Mouse (Mus musculus) lung, embryonic 16.5 days (tissue): ENCODE results near the gene Pfdn2. TPM values are rescaled to one million over a fixed set of nuclear protein-coding genes. Genes with fewer than 3 reads are reported as not detected.
"Not testable (repeated sequence)": the region's sequence is repeated elsewhere in the genome, so short reads cannot be mapped to it uniquely, and the experiment has no call there.

Experiments used
- ATAC-seq: fragments of 200-750 bp; cut with Nextera tagmentation; 2 replicates; pipeline ENCODE4 v1.8.0; 2017; ENCODE audit warnings: low read depth, mild to moderate bottlenecking, moderate library complexity
- H3K27ac ChIP-seq: fragments of 300-500 bp; sonication (generic); 2 replicates; pipeline ENCODE4 v1.5.1; 2014; ENCODE audit warnings: mild to moderate bottlenecking, control low read depth, low read length
- H3K27me3 ChIP-seq: fragments of 300-500 bp; sonication (generic); 2 replicates; pipeline ENCODE4 v1.6.1; 2014; ENCODE audit warnings: low read depth, low read length, mixed read lengths; ENCODE audit not compliant: control insufficient read depth, insufficient read depth
- H3K36me3 ChIP-seq: fragments of 300-500 bp; sonication (generic); 2 replicates; pipeline ENCODE4 v1.6.1; 2014; ENCODE audit warnings: low read length; ENCODE audit not compliant: control insufficient read depth, insufficient read depth
- H3K4me1 ChIP-seq: fragments of 300-500 bp; sonication (generic); replicated peaks from 2 replicates; pipeline ENCODE4 v1.6.1; 2014; ENCODE audit warnings: low read length, mixed read lengths; ENCODE audit not compliant: control insufficient read depth, insufficient read depth
- H3K4me2 ChIP-seq: fragments of 300-500 bp; sonication (generic); 2 replicates; pipeline ENCODE4 v1.6.1; 2014; ENCODE audit warnings: low read depth, low read length, control low read depth
- H3K4me3 ChIP-seq: fragments of 300-500 bp; sonication (generic); 2 replicates; pipeline ENCODE4 v1.5.1; 2014; ENCODE audit warnings: mild to moderate bottlenecking, low read length, control low read depth
- H3K9ac ChIP-seq: fragments of 300-500 bp; sonication (generic); 2 replicates; pipeline ENCODE4 v1.6.1; 2014; ENCODE audit warnings: low read length, control low read depth
- H3K9me3 ChIP-seq: fragments of 300-500 bp; sonication (generic); 2 replicates; pipeline ENCODE4 v1.6.1; 2016; ENCODE audit warnings: low read length; ENCODE audit not compliant: control insufficient read depth
- WGBS: fragments of 180-500 bp; shearing (Covaris S2); extraction: QIAGEN DNeasy Blood & Tissue Kit; methylation state at CpG from one replicate; pipeline ENCODE4 v1.1.7; 2014; 5-methylcytosine and 5-hydroxymethylcytosine counted together
- polyA plus RNA-seq: library from polyadenylated mRNA; unstranded; fragments of >200 nt; fragmentation: Nextera tagmentation; extraction: Ambion mirVana; gene quantifications from 2 replicates; pipeline ENCODE4 v1.2.1, GENCODE M21; 2015

Gene Pfdn2
- polyA plus RNA-seq, 1 experiment from 2014 or later, result 99.8 TPM

GRCm38 (mm10) chr1:171326588-171326987 lies 18.9 kb upstream of the Pfdn2 start:
- peaks cover 23% of the 10 kb centered on the region for H3K4me1 ChIP-seq
- not testable (repeated sequence) for H3K4me2 ChIP-seq, H3K9ac ChIP-seq, ATAC-seq, H3K9me3 ChIP-seq, H3K36me3 ChIP-seq, H3K4me3 ChIP-seq, H3K27ac ChIP-seq, H3K27me3 ChIP-seq
- WGBS, result 74% methylated on average over 4 of the region's 4 CpGs

GRCm38 (mm10) chr1:171328244-171328643 lies 17.2 kb upstream of the Pfdn2 start:
- Histone ChIP-seq H3K4me2 (peak overlapping the region; percentile 70), H3K9ac (peak overlapping the region; percentile 99), H3K27me3 (no peaks in the 10 kb centered on the region), H3K9me3 (no peaks in the 10 kb centered on the region), H3K4me3 (peak overlapping the region; percentile 91), H3K27ac (peak overlapping the region; percentile 100), H3K36me3 (no peaks in the 10 kb centered on the region; the same call in 1 of the 2 replicates), H3K4me1 (peaks cover 23% of the 10 kb centered on the region)
- WGBS, result 15% methylated on average over 9 of the region's 9 CpGs
- ATAC-seq, result no peak

DNA sequence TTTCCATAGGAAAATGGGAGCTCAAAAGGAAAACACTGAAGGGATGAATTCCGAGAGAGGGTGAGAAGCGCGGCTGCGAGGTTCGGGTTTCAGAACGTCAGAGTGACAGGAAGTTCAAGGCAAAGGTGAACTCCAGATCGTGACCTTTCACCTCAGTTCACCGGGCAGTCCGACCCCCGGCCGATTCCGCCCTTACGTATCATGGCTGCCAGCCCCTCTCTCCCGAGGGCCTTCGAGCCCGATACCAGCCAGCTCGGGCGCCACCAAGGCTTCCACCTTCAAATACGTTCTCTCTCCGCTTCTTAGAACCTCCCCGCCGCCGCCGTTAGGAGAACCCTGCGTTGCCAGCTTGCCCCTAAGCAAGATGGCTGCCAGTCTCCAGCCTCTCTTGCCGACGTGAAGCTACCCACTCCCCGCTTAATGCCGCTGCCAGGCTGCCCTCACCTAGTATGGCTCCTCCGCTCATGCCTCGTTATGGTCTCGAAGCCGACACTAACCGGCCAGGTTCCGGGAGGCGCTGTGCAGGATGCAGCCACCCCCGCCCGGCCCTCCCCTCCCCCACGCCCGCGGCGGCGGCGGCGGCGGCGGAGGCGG lies 16.5 kb upstream of the Pfdn2 start, which contains the start of gene Dedd:
Dedd (plus strand) TSS at position 307 of the 594 bp plus-strand sequence.
- Histone ChIP-seq H3K4me3 (peak within 1 kb of the TSS; percentile 91), H3K27me3 (no peaks in the 10 kb centered on the region), H3K36me3 (no peaks in the 10 kb centered on the region; the same call in 1 of the 2 replicates), H3K4me2 (peak within 1 kb of the TSS; percentile 73), H3K9me3 (no peaks in the 10 kb centered on the region), H3K4me1 (peaks cover 23% of the 10 kb centered on the region), H3K9ac (peak within 1 kb of the TSS; percentile 99), H3K27ac (peak within 1 kb of the TSS; percentile 100)
- under 1% methylated on average over 43 of the region's 48 CpGs for WGBS
- peak; percentile 96 for ATAC-seq

DNA sequence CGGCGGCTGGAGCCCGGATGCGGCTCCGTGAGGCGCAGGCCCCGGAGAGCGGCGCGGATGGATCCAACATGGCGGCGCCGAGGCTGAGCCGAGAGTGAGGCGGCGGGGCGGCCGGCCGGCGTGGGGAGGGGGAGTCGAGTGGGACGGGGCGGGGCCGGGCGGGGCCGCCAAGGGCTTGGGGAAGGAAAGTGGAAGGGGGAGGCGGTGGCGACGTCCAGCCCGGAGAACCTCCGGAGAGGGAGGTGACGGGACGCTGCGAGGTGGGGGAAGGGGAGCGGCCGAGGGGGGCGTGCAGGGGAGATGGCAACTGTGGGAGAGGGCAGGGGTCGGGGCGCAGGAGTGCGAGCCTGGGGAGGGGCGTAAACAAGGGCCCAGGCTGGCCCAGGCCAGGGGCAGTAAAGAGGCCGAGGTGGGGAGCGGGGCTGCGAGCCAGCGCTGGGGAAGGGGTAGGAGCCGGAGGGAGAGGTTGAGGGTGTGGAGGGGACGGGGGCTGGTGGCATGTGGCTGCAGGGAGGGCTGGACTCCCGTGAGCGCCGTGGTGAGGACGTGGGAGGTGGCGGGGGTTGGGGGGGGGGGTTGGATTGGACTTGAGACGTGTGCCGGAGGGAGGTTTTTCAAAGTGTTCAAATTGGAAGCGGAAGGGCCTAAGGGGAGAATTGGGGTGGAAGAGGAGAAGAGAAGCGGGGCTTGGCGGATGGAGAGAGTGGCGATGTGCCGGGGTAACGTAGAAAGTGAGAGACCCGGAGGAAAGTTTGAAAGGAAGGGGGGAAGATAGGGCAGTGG lies 15.8 kb upstream of the Pfdn2 start:
- H3K9ac ChIP-seq, result peak overlapping the region; percentile 99
- H3K9me3 ChIP-seq, result no peaks in the 10 kb centered on the region
- H3K36me3 ChIP-seq, result no peaks in the 10 kb centered on the region; the same call in 1 of the 2 replicates
- H3K4me1 ChIP-seq, result peaks cover 23% of the 10 kb centered on the region
- H3K4me3 ChIP-seq, result peak overlapping the region; percentile 91
- peak; percentile 95 for ATAC-seq
- no peaks in the 10 kb centered on the region for H3K27me3 ChIP-seq
- under 1% methylated on average over 39 of the region's 61 CpGs for WGBS
- peak overlapping the region; percentile 73 for H3K4me2 ChIP-seq
- H3K27ac ChIP-seq, result peak overlapping the region; percentile 100

- H3K4me2 ChIP-seq, result peak overlapping the region; percentile 73
- H3K27ac ChIP-seq, result peak overlapping the region; percentile 100
- no peak for ATAC-seq
- H3K27me3 ChIP-seq, result no peaks in the 10 kb centered on the region
- 0% methylated on average over 4 of the region's 4 CpGs for WGBS
- no peaks in the 10 kb centered on the region for H3K9me3 ChIP-seq
- peak overlapping the region; percentile 91 for H3K4me3 ChIP-seq
- H3K36me3 ChIP-seq, result no peaks in the 10 kb centered on the region; the same call in 1 of the 2 replicates
- peaks cover 23% of the 10 kb centered on the region for H3K4me1 ChIP-seq
- H3K9ac ChIP-seq, result peak overlapping the region; percentile 99
Observed at GRCm38 (mm10) chr1:171330216-171330560, 15.3 kb upstream of the Pfdn2 start.

DNA sequence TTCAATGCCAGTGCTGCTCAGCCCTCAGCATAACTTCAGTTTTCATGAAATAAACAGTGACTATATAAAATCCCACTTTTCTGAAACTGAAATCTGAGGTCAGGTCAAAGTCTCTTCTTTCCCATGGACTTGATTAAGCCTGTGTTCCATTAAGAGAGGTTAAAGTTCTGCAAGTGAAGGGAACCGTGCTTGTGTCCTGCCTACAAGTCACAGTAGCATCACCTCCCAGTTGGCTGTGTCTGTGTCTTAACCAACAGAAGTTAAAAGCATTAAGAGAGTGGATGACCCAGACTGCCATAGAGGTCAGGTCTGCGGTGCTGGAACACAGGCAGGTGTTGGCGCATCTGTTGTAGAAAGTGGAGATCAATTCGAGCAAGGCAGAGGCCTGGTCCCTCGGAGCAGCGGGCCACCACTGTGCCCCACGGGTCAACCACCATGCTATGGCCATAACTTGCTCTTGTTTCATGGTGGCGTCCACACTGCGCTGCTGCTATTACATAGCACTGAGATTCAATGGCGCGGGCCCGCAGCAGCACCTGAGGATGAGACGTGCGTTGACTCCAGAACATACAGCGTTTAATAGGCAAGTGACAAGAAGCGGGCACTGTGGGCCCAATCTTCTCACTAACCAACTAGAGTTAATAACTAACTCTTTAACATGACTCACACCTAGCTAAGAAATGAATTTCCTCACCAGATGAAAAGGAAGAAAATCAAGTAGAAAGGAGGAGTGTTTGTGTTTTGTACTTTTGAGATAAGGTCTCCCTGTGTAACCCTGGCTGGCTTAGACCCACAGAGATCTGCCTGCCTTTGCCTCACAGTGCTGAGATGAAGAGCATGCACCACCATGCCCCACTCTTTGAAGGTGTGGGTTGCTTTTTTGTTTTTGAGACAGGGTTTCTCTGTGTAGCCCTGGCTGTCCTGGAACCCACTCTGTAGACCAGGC lies 2.9 kb upstream of the Pfdn2 start:
- Histone ChIP-seq H3K4me1 (peaks cover 11% of the 10 kb centered on the region), H3K4me2 (no peak overlapping the region), H3K36me3 (peaks cover 29% of the 10 kb centered on the region), H3K9ac (no peak overlapping the region), H3K4me3 (no peak overlapping the region), H3K9me3 (peaks cover 4% of the 10 kb centered on the region; the same call in 1 of the 2 replicates), H3K27ac (no peak overlapping the region), H3K27me3 (no peaks in the 10 kb centered on the region)
- no peak for ATAC-seq
- WGBS, result 84% methylated on average over 16 of the region's 16 CpGs

- Histone ChIP-seq H3K36me3 (peaks cover 25% of the 10 kb centered on the region), H3K4me3 (no peak overlapping the region), H3K4me2 (peak overlapping the region; percentile 81), H3K9me3 (peaks cover 4% of the 10 kb centered on the region; the same call in 1 of the 2 replicates), H3K9ac (no peak overlapping the region), H3K27me3 (no peaks in the 10 kb centered on the region), H3K4me1 (peaks cover 11% of the 10 kb centered on the region), H3K27ac (no peak overlapping the region)
- 0 out of 2 replicates have a peak, but pooled peaks have one; percentile 13 for ATAC-seq
- 73% methylated on average over 9 of the region's 9 CpGs for WGBS
Observed at GRCm38 (mm10) chr1:171343922-171344677, 1.4 kb upstream of the Pfdn2 start.

DNA sequence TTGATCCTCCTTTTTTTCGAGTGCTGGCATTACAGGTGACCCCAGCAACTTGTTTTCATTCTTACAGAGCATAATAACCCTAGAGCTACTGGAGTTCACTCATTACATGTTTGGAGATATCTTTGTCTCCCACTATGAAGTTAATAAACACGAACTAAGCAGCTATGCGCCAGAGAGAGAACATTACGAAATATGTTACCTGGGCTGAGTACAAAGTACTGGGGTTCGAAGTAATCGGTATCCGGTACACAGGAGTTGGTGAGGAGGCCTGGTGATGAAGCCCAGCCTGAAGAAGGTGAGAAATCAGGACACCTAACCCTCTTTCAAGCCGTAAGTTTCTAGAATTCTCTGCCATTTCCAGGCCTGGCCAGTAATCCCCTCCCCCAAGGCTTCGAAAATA lies 755 bp upstream of the Pfdn2 start:
- Histone ChIP-seq H3K9ac (peak overlapping the region; percentile 82), H3K27me3 (no peaks in the 10 kb centered on the region), H3K27ac (peak overlapping the region; percentile 26; the same call in 1 of the 2 replicates), H3K9me3 (peaks cover 4% of the 10 kb centered on the region; the same call in 1 of the 2 replicates), H3K4me3 (peak overlapping the region; percentile 79), H3K4me1 (peaks cover 11% of the 10 kb centered on the region), H3K4me2 (peak overlapping the region; percentile 81), H3K36me3 (peaks cover 20% of the 10 kb centered on the region)
- no peak for ATAC-seq
- 70% methylated on average over 9 of the region's 9 CpGs for WGBS
